In genomic region chr11:100842025-100842424, GRCm38 (mm10) we compare ENCODE assay signal across 26 mouse cellular contexts. TPM values are rescaled to one million over a fixed set of nuclear protein-coding genes. Genes with fewer than 3 reads are reported as not detected.
DNase-seq lines count a peak whose midpoint lies in the region; ATAC-seq and TF ChIP-seq lines count a peak whose summit lies in the region.
"Had no signal": no experiment of that assay in that cellular context is flagged by ENCODE, and none has a peak within 500 bp of the region (broad histone marks: within the 10 kb centered on the region; RNA-seq: fewer than 3 reads in every experiment).

No protein-coding gene starts in this region.

- dilution Hi-C loops in CH12.LX (cut with MboI; ENCODE audit: extremely low pct_ligation_motif_present, extremely low pct_unique_long_range_greater_than_20kb, low sequenced_read_pairs): no loop called here

- WGBS in liver, adult 2 months: 27% methylated on average over 7 of the region's 7 CpGs
- WGBS in liver, embryonic 12.5 days (ENCODE audit: insufficient replicate concordance): 79% methylated on average over 7 of the region's 7 CpGs

- H3K9ac ChIP-seq in liver, adult 2 months (ENCODE audit: low read depth, low read length): peak overlapping the region; percentile 55; the same call in 1 of the 2 replicates
- H3K9ac ChIP-seq in CH12.LX (ENCODE audit: insufficient read depth, low read depth): no peak overlapping the region
- H3K9ac ChIP-seq in liver, embryonic 12.5 days: no peak overlapping the region
- H3K9ac ChIP-seq: embryonic facial prominence, embryonic 15.5 days; heart, embryonic 13.5 days; hindbrain, embryonic 12.5 days; limb, embryonic 12.5 days; lung, embryonic 14.5 days; midbrain, embryonic 12.5 days had no signal

- no peak overlapping the region for H3K4me3 ChIP-seq in liver, adult 2 months (ENCODE audit: insufficient read depth, low read depth, low read length)
- no peak overlapping the region for H3K4me3 ChIP-seq in CH12.LX (replicated peaks in 1 of 3; ENCODE audit: low read depth in 2 of 3, low read length in 2 of 3, poor library complexity in 1 of 3)
- H3K4me3 ChIP-seq in liver, embryonic 12.5 days: no peak overlapping the region
- H3K4me3 ChIP-seq: embryonic facial prominence, embryonic 15.5 days; heart, embryonic 13.5 days; hindbrain, embryonic 12.5 days; limb, embryonic 12.5 days; midbrain, embryonic 12.5 days had no signal

- in situ Hi-C loops in CH12.LX (cut with MboI; ENCODE audit: low pct_ligation_motif_present, low pct_unique_long_range_greater_than_20kb, low sequenced_read_pairs): no loop called here

- ATAC-seq in liver, embryonic 12.5 days: no peak
- ATAC-seq: forebrain, embryonic 14.5 days had no signal

- no peak; the same call in 1 of the 2 replicates for TF ChIP-seq RAD21 in CH12.LX (IDR thresholded peaks at IDR 0.05; ENCODE audit: low read depth, low read length)

- peak; percentile 98 for DNase-seq in liver, adult 2 months (ENCODE audit: extremely low read depth, low read depth, low spot score)
- DNase-seq in liver: no peak
- DNase-seq in CH12.LX (ENCODE audit: extremely low read depth): peak; percentile 58
- peak; percentile 79 for DNase-seq in naive thymus-derived CD4-positive, alpha-beta T cell, adult 2 months (ENCODE audit: low read depth)
- DNase-seq in frontal cortex, postnatal 25 days (ENCODE audit: low spot score in 2 of 2): no peak
- no peak for DNase-seq in frontal cortex, adult 2 months (ENCODE audit: extremely low spot score in 1 of 2, low spot score in 1 of 2)
- no peak for DNase-seq in adrenal gland, adult 8-10 months
- DNase-seq: adrenal gland, postnatal 36 days; cerebellum, adult 9-10 months; gastrocnemius, postnatal 10 days; heart, adult 18-20 months; heart, postnatal 14 days; kidney, adult 9 months; kidney, postnatal 36 days; layer of hippocampus, postnatal 36 days; lung, embryonic 14.5 days; retina, postnatal 1 day; right cerebral cortex, postnatal 25 days; spleen, adult 18-20 months had no signal

- TF ChIP-seq POLR2A in liver, adult 2 months (IDR thresholded peaks at IDR 0.05; ENCODE audit: extremely low read depth, insufficient read depth, low read length): no peak
- no peak for TF ChIP-seq POLR2A in CH12.LX (IDR thresholded peaks at IDR 0.05; ENCODE audit: low read depth, low read length)

- H3K27me3 ChIP-seq in liver, adult 2 months (ENCODE audit: control insufficient read depth, insufficient read depth, low read length): no peaks in the 10 kb centered on the region
- H3K27me3 ChIP-seq in CH12.LX (replicated peaks): no peaks in the 10 kb centered on the region
- H3K27me3 ChIP-seq in liver, embryonic 12.5 days (replicated peaks): no peaks in the 10 kb centered on the region
- H3K27me3 ChIP-seq: embryonic facial prominence, embryonic 15.5 days; heart, embryonic 13.5 days; hindbrain, embryonic 12.5 days; limb, embryonic 12.5 days; midbrain, embryonic 12.5 days had no signal

- peaks cover 4% of the 10 kb centered on the region for H3K9me3 ChIP-seq in CH12.LX (replicated peaks; ENCODE audit: low read length)
- H3K9me3 ChIP-seq in liver, embryonic 12.5 days (replicated peaks): peaks cover 4% of the 10 kb centered on the region
- H3K9me3 ChIP-seq: embryonic facial prominence, embryonic 15.5 days; limb, embryonic 12.5 days had no signal

- peaks cover 28% of the 10 kb centered on the region for H3K4me1 ChIP-seq in liver, adult 2 months (ENCODE audit: control insufficient read depth, insufficient read depth, low read length)
- H3K4me1 ChIP-seq in CH12.LX (ENCODE audit: control insufficient read depth in 1 of 2, insufficient read depth in 2 of 2): peaks cover 10 to 40% of the 10 kb centered on the region in 2 experiments
- H3K4me1 ChIP-seq in liver, embryonic 12.5 days: peaks cover 71% of the 10 kb centered on the region
- H3K4me1 ChIP-seq: hindbrain, embryonic 12.5 days; limb, embryonic 12.5 days; midbrain, embryonic 12.5 days had no signal

- TF ChIP-seq EP300 in CH12.LX (IDR thresholded peaks at IDR 0.05; ENCODE audit: low read length): peak; percentile 73

- no peaks in the 10 kb centered on the region for H3K36me3 ChIP-seq in liver, adult 2 months (ENCODE audit: control insufficient read depth, insufficient read depth, low read length)
- peaks cover 0 to 8% of the 10 kb centered on the region in 2 experiments for H3K36me3 ChIP-seq in CH12.LX (replicated peaks in 1 of 2; ENCODE audit: control insufficient read depth in 1 of 2, insufficient read depth in 1 of 2, low read length in 1 of 2)
- H3K36me3 ChIP-seq in liver, embryonic 12.5 days: peaks cover 16% of the 10 kb centered on the region
- H3K36me3 ChIP-seq: embryonic facial prominence, embryonic 15.5 days; limb, embryonic 12.5 days; midbrain, embryonic 12.5 days had no signal

- peaks cover 53% of the 10 kb centered on the region for H3K79me2 ChIP-seq in liver, adult 2 months (ENCODE audit: control insufficient read depth, insufficient read depth, low read length)
- peaks cover 17% of the 10 kb centered on the region for H3K79me2 ChIP-seq in CH12.LX (replicated peaks; ENCODE audit: control insufficient read depth, extremely low read depth, insufficient read depth, poor library complexity, severe bottlenecking)

- peak overlapping the region; percentile 89 for H3K27ac ChIP-seq in liver, adult 2 months (replicated peaks; ENCODE audit: insufficient read depth, low read depth, low read length)
- no peak overlapping the region for H3K27ac ChIP-seq in CH12.LX (ENCODE audit: insufficient read depth, low read depth)
- peak overlapping the region; percentile 39; the same call in 1 of the 2 replicates for H3K27ac ChIP-seq in liver, embryonic 12.5 days
- H3K27ac ChIP-seq: embryonic facial prominence, embryonic 15.5 days; heart, embryonic 13.5 days; hindbrain, embryonic 12.5 days; limb, embryonic 12.5 days; midbrain, embryonic 12.5 days had no signal

- no peak for TF ChIP-seq CTCF in liver, adult 2 months (IDR thresholded peaks at IDR 0.05; ENCODE audit: low read depth, low read length)
- TF ChIP-seq CTCF in CH12.LX (conservative IDR thresholded peaks at IDR 0.05 in 1 of 2, IDR thresholded peaks at IDR 0.05 in 1 of 2; ENCODE audit: low read depth in 2 of 2, low read length in 2 of 2): no peak

- H3K4me2 ChIP-seq in CH12.LX (ENCODE audit: insufficient read depth, low read depth, poor library complexity, severe bottlenecking): peak overlapping the region; percentile 41; the same call in 1 of the 2 replicates
- H3K4me2 ChIP-seq in liver, embryonic 12.5 days: no peak overlapping the region
- H3K4me2 ChIP-seq: embryonic facial prominence, embryonic 15.5 days; heart, embryonic 13.5 days; hindbrain, embryonic 12.5 days; limb, embryonic 12.5 days; lung, embryonic 14.5 days; midbrain, embryonic 12.5 days had no signal

TF ChIP-seq in CH12.LX, 34 proteins besides CTCF, POLR2A, EP300 and RAD21:
- TF ChIP-seq ZNF384 (IDR thresholded peaks at IDR 0.05; ENCODE audit: low read depth, low read length) (peak; percentile 45; the same call in 1 of the 2 replicates), MEF2A (IDR thresholded peaks at IDR 0.05; ENCODE audit: borderline replicate concordance, low read depth, low read length) (no peak), ELF1 (IDR thresholded peaks at IDR 0.05; ENCODE audit: low read depth, low read length) (no peak; the same call in 1 of the 2 replicates), USF1 (IDR thresholded peaks at IDR 0.05; ENCODE audit: low read depth, low read length) (no peak), ETS1 (conservative IDR thresholded peaks at IDR 0.05; ENCODE audit: low read depth, low read length) (peak; percentile 60), POLR2AphosphoS2 (IDR thresholded peaks at IDR 0.05; ENCODE audit: low read depth, low read length) (no peak), HCFC1 (IDR thresholded peaks at IDR 0.05; ENCODE audit: low read depth, low read length) (no peak), JUND (conservative IDR thresholded peaks at IDR 0.05; ENCODE audit: low read depth, low read length) (0 out of 2 replicates have a peak, but pooled peaks have one; percentile 17), TBP (conservative IDR thresholded peaks at IDR 0.05; ENCODE audit: low read depth, low read length) (peak; percentile 87), IRF4 (IDR thresholded peaks at IDR 0.05; ENCODE audit: low read depth, low read length) (peak; percentile 53; the same call in 1 of the 2 replicates)
TF ChIP-seq in CH12.LX: peak in this region for 5.

RNA-seq across cellular contexts. Expression of gene Stat5b, which starts 8.5 kb away (rescaled TPM):
- total RNA-seq in liver, adult 2 months (2014; rRNA removed): 31.8 and 33.0 TPM in 2 replicates
- 32.0 and 35.2 TPM in 2 replicates for polyA plus RNA-seq in liver, adult 2 months (2012; rRNA removed)
- total RNA-seq in CH12.LX (2012; rRNA removed) (19.4 and 24.4 TPM in 2 replicates), CH12.LX (2014; rRNA removed) (9.7 and 11.4 TPM in 2 replicates)
- 12.1 and 14.0 TPM in 2 replicates for polyA plus RNA-seq in CH12.LX (2012; ENCODE audit: insufficient read length, low read depth)
- polyA plus RNA-seq in liver, embryonic 12.5 days (2016; fragmentation: Nextera tagmentation; extraction: Ambion mirVana): 31.6 and 33.7 TPM in 2 replicates
- 28.7 and 29.6 TPM in 2 replicates for polyA plus RNA-seq in frontal cortex, adult 2 months (2012; rRNA removed)
- total RNA-seq in adrenal gland, adult 8-10 months (2022): 10 to 100 TPM; 64.5 to 92.1 (median 73.7) TPM

RNA-seq across cellular contexts. Expression of gene Stat5a, which starts 17.1 kb away (rescaled TPM):
- total RNA-seq in liver, adult 2 months (2014; rRNA removed): 6.9 and 7.8 TPM in 2 replicates
- 15.0 and 18.0 TPM in 2 replicates for polyA plus RNA-seq in liver, adult 2 months (2012; rRNA removed)
- 18.7 and 23.6 TPM in 2 replicates for total RNA-seq in CH12.LX (2012; rRNA removed)
- total RNA-seq in CH12.LX (2014; rRNA removed): 17.4 and 17.5 TPM in 2 replicates
- 21.2 and 23.0 TPM in 2 replicates for polyA plus RNA-seq in CH12.LX (2012; ENCODE audit: insufficient read length, low read depth)
- 16.0 and 17.7 TPM in 2 replicates for polyA plus RNA-seq in liver, embryonic 12.5 days (2016; fragmentation: Nextera tagmentation; extraction: Ambion mirVana)
- 3.4 and 3.7 TPM in 2 replicates for polyA plus RNA-seq in frontal cortex, adult 2 months (2012; rRNA removed)
- 10 to 100 TPM; 30.6 to 60.4 (median 41.2) TPM for total RNA-seq in adrenal gland, adult 8-10 months (2022)

Comparison
In these comparisons a context has a peak if more than half of its experiments do, and no peak if none do; other contexts are left out.
1. DNase-seq: peak in liver, adult 2 months (single experiment), CH12.LX (single experiment) and naive thymus-derived CD4-positive, alpha-beta T cell, adult 2 months (single experiment); none in liver (single experiment), frontal cortex, postnatal 25 days (0 of 2), frontal cortex, adult 2 months (0 of 2) and adrenal gland, adult 8-10 months (single experiment).